Mouse (Mus musculus) large intestine, adult 2 months (tissue): ENCODE data around the gene Banf1. TPM values are rescaled to one million over a fixed set of nuclear protein-coding genes. Genes with fewer than 3 reads are reported as not detected.
"Not testable (repeated sequence)": the region's sequence is repeated elsewhere in the genome, so short reads cannot be mapped to it uniquely, and the experiment has no call there.

Experiments
- DNase-seq: peaks from one replicate; pipeline ENCODE4 v3.0.0-alpha.2; 2012; ENCODE audit warnings: low read depth, low spot score
- WGBS: fragments of 180-500 bp; shearing (Covaris S2); methylation state at CpG from one replicate; pipeline ENCODE4 v1.1.7; 2018; 5-methylcytosine and 5-hydroxymethylcytosine counted together
- polyA plus RNA-seq: library from polyadenylated mRNA; depleted of rRNA; stranded (reverse); fragments of >200 nt; gene quantifications from 2 replicates; pipeline ENCODE4 v1.2.3, GENCODE M21; 2012

Banf1 gene
- polyA plus RNA-seq, 1 experiment = 232 TPM

- DNase-seq = no peak
- WGBS = 96% methylated on average over 12 of the region's 12 CpGs
These were observed 16.4 kb upstream of the Banf1 start for GRCm38 (mm10) chr19:5383326-5383725.

DNA sequence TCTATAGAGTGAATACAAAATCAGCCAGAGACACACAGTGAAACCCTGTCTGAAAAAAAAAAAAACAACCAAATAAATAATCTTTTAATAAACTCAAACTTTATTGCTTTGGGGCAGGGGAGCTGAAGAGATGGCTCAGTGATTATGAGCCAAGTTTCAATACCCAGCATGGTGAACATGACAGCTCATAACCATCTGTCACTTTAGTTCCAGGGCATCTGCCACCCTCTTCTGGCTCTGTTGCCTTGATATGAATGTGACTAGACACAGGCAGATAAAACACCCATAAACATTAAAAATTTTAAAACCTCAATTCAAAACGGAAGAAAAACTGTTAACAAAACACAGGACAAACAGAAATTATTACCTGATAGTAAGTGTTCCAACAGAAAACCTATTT is 10.5 kb upstream of the Banf1 start:
- DNase-seq = no peak
- 86% methylated on average over 1 of the region's 1 CpGs for WGBS

GRCm38 (mm10) chr19:5374748-5375147 is 7.8 kb upstream of the Banf1 start:
- DNase-seq = no peak
- WGBS = 53% methylated on average over 4 of the region's 4 CpGs

- DNase-seq = no peak
- 80% methylated on average over 4 of the region's 4 CpGs for WGBS
These were observed 7.2 kb upstream of the Banf1 start for GRCm38 (mm10) chr19:5374177-5374576.

DNA sequence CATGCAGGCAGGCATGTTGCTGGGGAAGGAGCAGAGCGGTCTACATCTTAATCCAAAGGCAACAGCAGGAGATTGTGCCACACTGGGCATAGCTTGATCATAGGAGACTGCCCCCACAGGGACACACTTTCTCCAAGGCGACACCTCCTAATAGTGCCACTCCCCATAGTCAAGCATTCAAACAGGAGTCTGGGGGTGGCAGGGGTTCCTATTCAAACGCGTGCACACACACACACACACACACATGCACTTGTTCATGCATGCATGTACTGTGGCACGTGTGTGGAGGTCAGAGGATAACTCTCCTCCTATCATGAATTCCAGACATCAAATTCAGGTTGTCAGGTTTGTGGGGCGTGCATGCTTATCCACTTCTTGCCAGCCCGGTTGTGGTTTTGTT is 5.8 kb upstream of the Banf1 start:
- 93% methylated on average over 7 of the region's 7 CpGs for WGBS
- DNase-seq = no peak

GRCm38 (mm10) chr19:5370932-5371331 is 4.0 kb upstream of the Banf1 start:
- 83% methylated on average over 3 of the region's 3 CpGs for WGBS
- no peak for DNase-seq

GRCm38 (mm10) chr19:5367455-5367854 is 487 bp upstream of the Banf1 start:
- 3% methylated on average over 11 of the region's 11 CpGs for WGBS
- DNase-seq = no peak

DNA sequence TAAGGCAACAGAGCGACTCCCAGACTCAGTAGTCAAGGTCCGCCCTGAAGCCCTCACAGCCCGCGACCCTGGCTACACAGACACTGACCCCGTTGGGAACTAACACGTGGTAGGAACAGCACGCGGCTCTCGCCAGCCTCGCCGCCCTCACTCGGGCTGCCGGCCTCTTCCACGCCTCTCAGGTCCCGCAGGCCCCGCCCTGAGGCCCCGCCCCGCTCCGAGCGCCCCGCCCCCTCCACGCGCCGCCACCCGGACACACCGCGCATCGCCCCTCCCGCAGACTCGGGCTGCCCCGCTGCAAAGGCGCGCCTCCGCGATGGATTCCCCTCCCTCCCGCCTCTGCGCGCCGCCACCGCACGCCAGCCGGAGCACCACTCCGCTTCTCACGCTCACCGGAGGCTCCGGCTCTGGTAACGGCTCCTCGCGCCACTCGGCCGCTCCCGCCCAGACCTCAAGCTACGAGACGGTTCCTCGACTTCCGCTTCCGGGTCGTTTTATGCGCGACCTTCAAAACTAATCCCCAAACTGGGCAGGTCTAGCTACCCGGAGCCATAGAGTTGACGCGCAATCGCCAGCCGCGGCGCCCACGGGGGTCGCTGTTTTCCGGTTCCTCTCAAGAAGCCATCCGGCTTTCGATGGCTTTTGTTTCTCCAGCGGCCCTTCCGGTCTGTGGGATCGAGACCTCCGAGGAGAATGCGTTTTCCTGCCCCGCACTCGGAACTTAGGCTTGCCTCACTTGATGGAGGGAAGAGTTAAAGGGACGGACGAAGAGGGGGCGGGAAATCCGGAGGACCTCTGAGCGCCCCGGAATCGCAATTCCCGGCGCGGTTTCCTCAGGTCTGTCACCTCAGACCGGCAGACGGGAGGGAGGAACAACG is 554 bp downstream of the Banf1 start, which contains the start of gene Eif1ad:
Eif1ad (plus strand) TSS at position 567 of the 878 bp plus-strand sequence.
- WGBS = under 1% methylated on average over 89 of the region's 92 CpGs
- peak; percentile 86 for DNase-seq

- no peak for DNase-seq
- WGBS = 5% methylated on average over 11 of the region's 11 CpGs
These were observed 1.2 kb downstream of the Banf1 start for GRCm38 (mm10) chr19:5365751-5366150.

- WGBS = 36% methylated on average over 2 of the region's 2 CpGs
- no peak for DNase-seq
These were observed 2.8 kb downstream of the Banf1 start for GRCm38 (mm10) chr19:5364124-5364523.

- 88% methylated on average over 2 of the region's 2 CpGs for WGBS
- DNase-seq = no peak
These were observed 4.8 kb downstream of the Banf1 start for GRCm38 (mm10) chr19:5362186-5362585.

- no peak for DNase-seq
- no CpG with 5 or more reads among the region's 1 CpGs for WGBS
These were observed 10.9 kb downstream of the Banf1 start for GRCm38 (mm10) chr19:5356080-5356479.

GRCm38 (mm10) chr19:5353609-5354008 is 13.4 kb downstream of the Banf1 start:
- WGBS = 33% methylated on average over 2 of the region's 2 CpGs
- no peak for DNase-seq

GRCm38 (mm10) chr19:5349502-5349873 is 17.5 kb downstream of the Banf1 start, which contains the start of gene Cst6:
Gene Cst6 (minus strand): TSS chr19:5349574.
- not testable (repeated sequence) for DNase-seq
- whole genome bisulfite sequencing = 58% methylated on average over 6 of the region's 6 CpGs

- DNase-seq = peak; percentile 35
- WGBS = 5% methylated on average over 34 of the region's 34 CpGs
These were observed 18.2 kb downstream of the Banf1 start for GRCm38 (mm10) chr19:5348526-5349501.

- 75% methylated on average over 6 of the region's 6 CpGs for WGBS
- no peak for DNase-seq
These were observed 18.9 kb downstream of the Banf1 start for GRCm38 (mm10) chr19:5348064-5348463.

- no peak for DNase-seq
- 70% methylated on average over 6 of the region's 6 CpGs for WGBS
These were observed 21.5 kb downstream of the Banf1 start for GRCm38 (mm10) chr19:5345297-5346131.

- no peak for DNase-seq
- 79% methylated on average over 7 of the region's 7 CpGs for WGBS
These were observed 25.6 kb downstream of the Banf1 start for GRCm38 (mm10) chr19:5341360-5341759.

- 14% methylated on average over 5 of the region's 5 CpGs for WGBS
These were observed 29.0 kb downstream of the Banf1 start for GRCm38 (mm10) chr19:5337975-5338374.

More at GRCm38 (mm10) chr19:5337975-5338374, 29.0 kb downstream of the Banf1 start:
- DNase-seq = peak; percentile 54
